Mouse (Mus musculus) CD8-positive naive resting alpha-beta T cell, adult 57 days (primary cell): Measurements from ENCODE around the gene Rerg. TPM values are rescaled to one million over a fixed set of nuclear protein-coding genes. Genes with fewer than 3 reads are reported as not detected.

Source experiments
- total RNA-seq: library from RNA; stranded (reverse); gene quantifications from one replicate; pipeline ENCODE4 v1.2.4, GENCODE M21; 2023

Gene Rerg
- not detected for total RNA-seq

GRCm38 (mm10) chr6:137170226-137170625 lies at the start of gene Rerg:
Gene Rerg (minus strand): TSS chr6:137170497.

Other genes with a start within 250 kb of the Rerg start
- gene Erp27, start 248.3 kb downstream of the Rerg start, total RNA-seq = 10.0 TPM
- gene Pde6h, start 246.7 kb downstream of the Rerg start, total RNA-seq = not detected
- gene Arhgdib, start 228.6 kb downstream of the Rerg start, total RNA-seq = 975 TPM
- gene Ptpro, start 81.8 kb upstream of the Rerg start, total RNA-seq = 0.43 TPM